Mouse (Mus musculus) hematopoietic multipotent progenitor cell, adult 10-12 weeks (in vitro differentiated cells): ENCODE data around the gene Zfp958. TPM values are rescaled to one million over a fixed set of nuclear protein-coding genes. Genes with fewer than 3 reads are reported as not detected.

Experiments
- polyA plus RNA-seq: library from polyadenylated mRNA; stranded (reverse); fragments of >175 nt; gene quantifications from 2 replicates; pipeline ENCODE4 v1.2.3, GENCODE M21; 2012; ENCODE audit warnings: low replicate concordance

Zfp958 gene
- 0.25 and 0.81 TPM in 2 replicates for polyA plus RNA-seq

DNA sequence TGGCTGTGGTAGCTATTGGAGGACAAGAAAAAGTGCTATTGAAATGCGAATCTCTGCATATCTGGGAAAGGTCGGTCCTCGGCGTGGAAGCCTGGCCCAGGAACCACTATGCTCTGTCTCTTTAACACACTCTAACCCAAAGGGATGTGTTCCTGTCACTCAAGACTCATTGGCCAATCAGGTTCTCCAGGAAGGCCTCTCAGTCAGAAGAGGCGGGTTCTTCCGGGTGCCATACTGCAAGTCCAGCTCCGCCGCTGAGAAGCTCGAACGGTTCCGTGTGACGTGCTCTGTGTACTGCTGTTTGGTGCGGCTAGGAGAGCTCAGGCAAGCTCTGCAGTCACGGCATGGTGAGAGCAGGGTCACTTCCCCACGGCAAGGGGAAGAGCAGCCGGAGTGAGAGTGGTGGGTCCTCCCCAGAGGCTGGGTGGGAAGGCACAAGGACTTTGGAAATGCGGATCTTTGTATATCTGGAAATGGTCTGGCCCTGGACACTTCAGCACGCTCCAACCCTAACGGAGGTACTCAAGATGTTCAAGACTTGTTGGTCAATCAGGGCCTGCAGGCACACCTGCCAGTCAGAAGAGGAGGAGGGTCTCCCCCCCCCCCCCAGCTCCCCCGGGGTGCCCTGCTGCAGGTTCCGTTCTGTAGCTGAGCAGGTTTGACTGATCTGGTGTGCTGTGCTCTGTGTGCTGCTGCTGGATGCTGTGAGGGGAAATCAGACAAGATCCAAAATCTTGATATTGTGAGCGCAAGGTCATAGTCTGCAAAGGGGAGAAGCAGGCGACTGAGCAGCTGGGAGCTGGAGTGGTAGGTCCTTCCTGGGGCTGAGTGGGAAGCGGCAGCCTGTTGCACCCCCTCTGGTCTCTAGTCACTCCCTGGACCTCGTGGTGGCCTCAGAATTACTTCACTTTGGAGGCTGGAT, at the start of gene Zfp958:
Gene Zfp958 (plus strand): TSS at position 236 of the 922 bp plus-strand sequence.

Other genes starting within 250 kb of the Zfp958 start
- 2.6 and 7.0 TPM in 2 replicates for gene Cers4, start 120.1 kb upstream of the Zfp958 start, polyA plus RNA-seq
- 0.08 and 0.43 TPM in 2 replicates for gene Shcbp1, start 166.4 kb downstream of the Zfp958 start, polyA plus RNA-seq